Mouse (Mus musculus) intestine, embryonic 16.5 days (tissue): ENCODE measurements around the gene Grin2b. TPM values are rescaled to one million over a fixed set of nuclear protein-coding genes. Genes with fewer than 3 reads are reported as not detected.
A peak's percentile ranks its signal among the peaks of the same experiment; 100 is the strongest.
"Not testable (repeated sequence)": the region's sequence is repeated elsewhere in the genome, so short reads cannot be mapped to it uniquely, and the experiment has no call there.

Experiments
- ATAC-seq: fragments of 200-750 bp; cut with Nextera tagmentation; 2 replicates; pipeline ENCODE4 v1.8.0; 2017; ENCODE audit warnings: moderate TSS enrichment, moderate library complexity
- H3K27ac ChIP-seq: fragments of 300-500 bp; sonication (generic); 2 replicates; pipeline ENCODE4 v1.5.1; 2014; ENCODE audit warnings: mild to moderate bottlenecking, low read length
- H3K27me3 ChIP-seq: fragments of 300-500 bp; sonication (generic); replicated peaks from 2 replicates; pipeline ENCODE4 v1.6.1; 2014; ENCODE audit warnings: low read length, control low read depth, mixed read lengths; ENCODE audit not compliant: control insufficient read depth, insufficient read depth
- H3K36me3 ChIP-seq: fragments of 300-500 bp; sonication (generic); 2 replicates; pipeline ENCODE4 v1.6.1; 2014; ENCODE audit warnings: low read length, control low read depth; ENCODE audit not compliant: control insufficient read depth, insufficient read depth
- H3K4me1 ChIP-seq: fragments of 300-500 bp; sonication (generic); 2 replicates; pipeline ENCODE4 v1.6.1; 2014; ENCODE audit warnings: low read length, control low read depth, mixed read lengths; ENCODE audit not compliant: control insufficient read depth, insufficient read depth
- H3K4me2 ChIP-seq: fragments of 300-500 bp; sonication (generic); 2 replicates; pipeline ENCODE4 v1.6.1; 2014; ENCODE audit warnings: low read depth, low read length, control low read depth
- H3K4me3 ChIP-seq: fragments of 300-500 bp; sonication (generic); 2 replicates; pipeline ENCODE4 v1.5.1; 2014; ENCODE audit warnings: mild to moderate bottlenecking, low read length
- H3K9ac ChIP-seq: fragments of 300-500 bp; sonication (generic); 2 replicates; pipeline ENCODE4 v1.6.1; 2014; ENCODE audit warnings: low read depth, low read length
- H3K9me3 ChIP-seq: fragments of 300-500 bp; sonication (generic); 2 replicates; pipeline ENCODE4 v1.6.1; 2016; ENCODE audit warnings: low read length, control low read depth; ENCODE audit not compliant: control insufficient read depth
- WGBS: fragments of 180-500 bp; shearing (Covaris S2); extraction: QIAGEN DNeasy Blood & Tissue Kit; methylation state at CpG from one replicate; pipeline ENCODE4 v1.1.7; 2014; 5-methylcytosine and 5-hydroxymethylcytosine counted together
- microRNA-seq: library from miRNA; unstranded; fragments of <30 nt; microRNA quantifications from one replicate; pipeline ENCODE4, GENCODE M21; 2016
- polyA plus RNA-seq: library from polyadenylated mRNA; unstranded; fragments of >200 nt; fragmentation: Nextera tagmentation; extraction: Ambion mirVana; gene quantifications from 2 replicates; pipeline ENCODE4 v1.2.1, GENCODE M21; 2015

The Grin2b gene
- polyA plus RNA-seq, 1 experiment from 2014 or later = not detected

DNA sequence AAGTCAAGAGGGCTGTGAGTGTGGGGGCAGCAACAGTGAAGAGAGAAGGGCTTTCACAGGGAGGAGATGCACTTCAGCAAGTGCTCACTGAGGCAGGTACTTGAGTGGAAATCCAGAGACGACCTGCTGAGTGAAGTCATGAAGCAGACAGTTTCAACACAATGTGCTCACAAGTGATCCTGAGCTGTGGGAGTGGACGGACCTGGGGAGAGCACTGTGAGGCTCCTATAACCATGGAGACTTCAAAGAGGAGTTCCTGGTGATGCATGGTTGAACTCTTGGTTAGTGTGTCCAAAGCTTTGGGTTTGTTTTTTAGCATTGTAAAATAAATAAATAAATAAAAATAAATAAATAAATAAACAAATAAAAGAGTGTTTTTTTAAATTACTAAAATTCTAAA is 489.1 kb downstream of the Grin2b start:
- H3K9me3 ChIP-seq = no peaks in the 10 kb centered on the region
- H3K4me2 ChIP-seq = no peak overlapping the region
- WGBS = 75% methylated on average over 2 of the region's 2 CpGs
- no peak overlapping the region for H3K9ac ChIP-seq
- no peaks in the 10 kb centered on the region for H3K27me3 ChIP-seq
- H3K27ac ChIP-seq = no peak overlapping the region
- H3K36me3 ChIP-seq = no peaks in the 10 kb centered on the region
- no peak for ATAC-seq
- peaks cover 5% of the 10 kb centered on the region; the same call in 1 of the 2 replicates for H3K4me1 ChIP-seq
- H3K4me3 ChIP-seq = no peak overlapping the region

DNA sequence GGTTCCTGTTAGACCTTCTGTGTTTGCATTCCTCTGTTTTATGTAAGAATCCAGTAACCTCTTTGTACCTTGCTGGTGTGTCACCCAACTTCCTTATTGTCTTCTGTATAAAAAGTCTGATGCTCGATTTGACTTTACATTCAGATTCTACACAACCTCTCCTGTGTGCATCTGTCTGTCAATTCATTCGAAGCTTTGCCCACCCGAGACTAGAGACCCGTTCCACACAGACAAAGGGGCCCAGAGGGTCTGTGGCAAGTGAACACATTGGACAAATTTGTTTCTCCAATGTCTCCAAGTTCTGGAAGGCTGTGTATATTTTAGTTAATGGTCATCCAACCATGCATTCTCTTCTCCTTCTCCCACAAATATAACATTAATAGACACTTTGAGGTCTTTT is 491.9 kb downstream of the Grin2b start:
- H3K36me3 ChIP-seq, H3K27me3 ChIP-seq, H3K9ac ChIP-seq, H3K4me3 ChIP-seq, H3K27ac ChIP-seq, ATAC-seq, H3K9me3 ChIP-seq, H3K4me2 ChIP-seq, H3K4me1 ChIP-seq: not testable (repeated sequence)
- WGBS = 84% methylated on average over 4 of the region's 4 CpGs

DNA sequence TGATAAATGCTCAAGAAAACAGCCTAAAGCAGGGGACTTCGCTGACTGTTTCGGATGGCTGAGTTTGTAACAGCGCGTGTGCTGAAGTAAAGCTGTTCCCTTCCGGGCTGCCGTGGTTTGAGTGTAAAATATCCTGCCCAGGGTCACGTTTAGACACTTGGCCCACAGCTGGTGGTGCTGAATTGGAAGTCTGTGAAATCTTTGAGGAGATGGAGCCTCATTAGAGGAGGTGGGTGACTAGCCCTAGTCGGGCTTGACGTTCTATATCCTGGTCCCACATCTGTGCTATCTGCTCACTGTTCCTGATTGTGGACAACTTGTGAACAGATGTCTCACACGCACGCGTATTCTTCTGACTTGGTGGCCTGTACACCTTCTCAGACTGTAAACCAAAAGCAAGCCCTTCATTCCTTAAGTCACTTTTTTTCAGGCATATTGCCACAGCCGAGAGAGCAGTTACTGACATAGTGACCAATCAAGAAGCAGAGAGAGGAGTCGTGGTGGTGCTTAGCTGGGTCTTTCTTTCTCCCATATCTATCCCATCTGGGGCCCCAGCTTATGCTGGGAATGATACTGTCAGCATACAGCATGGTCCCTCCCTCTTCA is 493.1 kb downstream of the Grin2b start:
- Histone ChIP-seq H3K27me3 (no peaks in the 10 kb centered on the region), H3K9me3 (no peaks in the 10 kb centered on the region), H3K27ac (no peak overlapping the region), H3K4me1 (peaks cover 5% of the 10 kb centered on the region; the same call in 1 of the 2 replicates), H3K4me3 (no peak overlapping the region), H3K9ac (no peak overlapping the region), H3K4me2 (no peak overlapping the region), H3K36me3 (no peaks in the 10 kb centered on the region)
- no peak for ATAC-seq
- 66% methylated on average over 14 of the region's 14 CpGs for WGBS

DNA sequence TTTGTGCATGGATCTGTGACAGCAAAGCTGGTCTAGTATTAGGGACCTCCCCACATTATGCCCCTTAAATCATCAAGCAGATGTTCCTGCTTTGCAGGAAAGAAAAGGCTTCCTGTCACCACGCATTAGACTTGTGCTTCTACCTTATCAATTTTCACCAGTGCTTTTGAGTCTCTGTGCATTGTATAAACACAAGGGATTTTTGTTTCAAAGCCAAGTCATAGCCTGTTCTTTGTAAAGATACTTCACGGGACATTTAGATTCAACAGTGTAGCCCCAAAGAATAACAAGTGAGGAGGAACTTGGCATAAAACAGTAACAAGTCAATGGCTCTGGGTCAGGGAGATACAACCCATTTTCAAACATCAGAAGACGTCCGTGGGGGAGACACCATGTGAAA is 498.9 kb downstream of the Grin2b start:
- Histone ChIP-seq H3K27me3 (no peaks in the 10 kb centered on the region), H3K9me3 (peaks cover 2% of the 10 kb centered on the region; the same call in 1 of the 2 replicates), H3K4me3 (no peak overlapping the region), H3K4me1 (no peaks in the 10 kb centered on the region), H3K9ac (no peak overlapping the region), H3K27ac (no peak overlapping the region), H3K36me3 (no peaks in the 10 kb centered on the region), H3K4me2 (no peak overlapping the region)
- WGBS = 41% methylated on average over 4 of the region's 4 CpGs
- ATAC-seq = peak; percentile 26; the same call in 1 of the 2 replicates

DNA sequence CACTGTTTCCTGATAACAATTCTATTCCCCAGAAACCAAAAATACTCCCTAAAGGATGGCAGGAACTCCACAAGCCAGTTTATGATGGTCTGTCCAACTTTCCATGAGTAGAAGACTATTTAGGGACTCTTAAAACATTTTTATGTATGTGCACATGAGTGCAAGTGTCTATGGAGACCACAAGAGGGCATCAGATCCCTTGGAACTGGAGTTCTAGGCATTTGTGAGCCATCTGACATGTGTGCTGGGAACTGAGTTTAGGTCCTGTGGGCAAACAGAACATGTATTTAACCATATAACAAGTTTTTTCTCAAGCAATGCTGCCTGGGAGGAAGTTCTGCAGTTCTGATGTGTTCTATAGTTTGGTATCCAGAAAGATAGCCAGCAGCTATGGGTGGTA is 501.3 kb downstream of the Grin2b start:
- H3K27ac ChIP-seq = no peak overlapping the region
- H3K4me3 ChIP-seq = no peak overlapping the region
- no peak overlapping the region for H3K4me2 ChIP-seq
- H3K36me3 ChIP-seq = no peaks in the 10 kb centered on the region
- H3K27me3 ChIP-seq = no peaks in the 10 kb centered on the region
- ATAC-seq = no peak
- no peak overlapping the region for H3K9ac ChIP-seq
- no peaks in the 10 kb centered on the region for H3K4me1 ChIP-seq
- H3K9me3 ChIP-seq = peaks cover 2% of the 10 kb centered on the region; the same call in 1 of the 2 replicates

Small RNA genes lying within 50 kb of the gene (microRNA-seq; reads per million reads assigned to microRNA genes)
- gene Gm22892 = not detected

Other genes starting within 250 kb of the Grin2b start
- gene Gm8994, start 154.0 kb upstream of the Grin2b start, polyA plus RNA-seq = not detected in 2 replicates
- gene E330021D16Rik, start 242.1 kb upstream of the Grin2b start, polyA plus RNA-seq = not detected in 2 replicates